Comparison of ENCODE assay signal across 27 mouse cellular contexts in genomic region chr4:59816477-59816876, GRCm38 (mm10). TPM values are rescaled to one million over a fixed set of nuclear protein-coding genes. Genes with fewer than 3 reads are reported as not detected.
A peak's percentile ranks its signal among the peaks of the same experiment; 100 is the strongest.
DNase-seq lines count a peak whose midpoint lies in the region; ATAC-seq lines count a peak whose summit lies in the region.
"Had no signal": no experiment of that assay in that cellular context is flagged by ENCODE, and none has a peak within 500 bp of the region (broad histone marks: within the 10 kb centered on the region; RNA-seq: fewer than 3 reads in every experiment).

No protein-coding gene starts in this region.

- H3K27me3 ChIP-seq in midbrain, embryonic 11.5 days (ENCODE audit: control insufficient read depth, insufficient read depth, low read length) = no peaks in the 10 kb centered on the region
- no peaks in the 10 kb centered on the region for H3K27me3 ChIP-seq in midbrain, embryonic 13.5 days
- no peaks in the 10 kb centered on the region for H3K27me3 ChIP-seq in hindbrain, embryonic 14.5 days (ENCODE audit: control insufficient read depth, insufficient read depth, low read length)
- no peaks in the 10 kb centered on the region for H3K27me3 ChIP-seq in heart, embryonic 11.5 days (ENCODE audit: control insufficient read depth, insufficient read depth, low read length)
- H3K27me3 ChIP-seq: embryonic facial prominence, embryonic 13.5 days; forebrain, embryonic 13.5 days; heart, embryonic 12.5 days; limb, embryonic 12.5 days; neural tube, embryonic 13.5 days; stomach, embryonic 15.5 days had no signal

- H3K27ac ChIP-seq in midbrain, embryonic 11.5 days (ENCODE audit: low read depth, low read length) = no peak overlapping the region
- no peak overlapping the region for H3K27ac ChIP-seq in midbrain, embryonic 13.5 days
- no peak overlapping the region for H3K27ac ChIP-seq in hindbrain, embryonic 14.5 days
- no peak overlapping the region for H3K27ac ChIP-seq in heart, embryonic 11.5 days (ENCODE audit: low read depth, low read length)
- H3K27ac ChIP-seq: embryonic facial prominence, embryonic 13.5 days; forebrain, embryonic 13.5 days; kidney, postnatal 0 days; limb, embryonic 12.5 days; neural tube, embryonic 13.5 days; stomach, embryonic 15.5 days had no signal

- DNase-seq in cerebellum, adult 8-10 months = peak; percentile 15
- DNase-seq in cerebellum, adult 18-20 months = no peak
- peak; percentile 78 for DNase-seq in midbrain, embryonic 11.5 days (ENCODE audit: low spot score, missing footprints)
- DNase-seq in lung, postnatal 25 days (ENCODE audit: low spot score) = peak; percentile 83
- no peak for DNase-seq in hindbrain, embryonic 14.5 days (ENCODE audit: low spot score)
- DNase-seq in frontal cortex, postnatal 14 days (ENCODE audit: low spot score in 2 of 2) = no peak
- DNase-seq: adrenal gland, postnatal 10 days; cerebellum, postnatal 14 days; gastrocnemius, adult 2 months; heart, postnatal 10 days; kidney, adult 18-20 months; liver, postnatal 0 days; thymus, adult 18-20 months; thymus, postnatal 4 days had no signal

- no peak for ATAC-seq in midbrain, embryonic 11.5 days (ENCODE audit: low FRiP score)
- ATAC-seq in midbrain, embryonic 13.5 days = no peak
- ATAC-seq in hindbrain, embryonic 14.5 days (ENCODE audit: low FRiP score) = no peak
- no peak for ATAC-seq in heart, embryonic 11.5 days (replicated peaks; ENCODE audit: insufficient number of reproducible peaks, low FRiP score, low TSS enrichment)
- ATAC-seq: activated CD4-positive, CD25-positive, alpha-beta regulatory T cell, adult 4 months; forebrain, embryonic 13.5 days; liver, postnatal 0 days; midbrain, embryonic 16.5 days had no signal

- WGBS in midbrain, embryonic 11.5 days = 75% methylated on average over 9 of the region's 9 CpGs
- 73% methylated on average over 9 of the region's 9 CpGs for WGBS in midbrain, embryonic 13.5 days
- WGBS in hindbrain, embryonic 14.5 days = 87% methylated on average over 9 of the region's 9 CpGs
- 41% methylated on average over 9 of the region's 9 CpGs for WGBS in heart, embryonic 11.5 days (ENCODE audit: insufficient replicate concordance)

- H3K9ac ChIP-seq in midbrain, embryonic 11.5 days (ENCODE audit: low read length) = no peak overlapping the region
- H3K9ac ChIP-seq in midbrain, embryonic 13.5 days (replicated peaks) = no peak overlapping the region
- no peak overlapping the region for H3K9ac ChIP-seq in hindbrain, embryonic 14.5 days
- no peak overlapping the region for H3K9ac ChIP-seq in heart, embryonic 11.5 days (ENCODE audit: low read depth, low read length)
- H3K9ac ChIP-seq: embryonic facial prominence, embryonic 13.5 days; forebrain, embryonic 13.5 days; heart, embryonic 12.5 days; limb, embryonic 12.5 days; liver, postnatal 0 days; neural tube, embryonic 13.5 days; stomach, embryonic 15.5 days had no signal

- no peaks in the 10 kb centered on the region for H3K36me3 ChIP-seq in midbrain, embryonic 11.5 days (ENCODE audit: control insufficient read depth, insufficient read depth, low read length)
- H3K36me3 ChIP-seq in midbrain, embryonic 13.5 days = no peaks in the 10 kb centered on the region
- H3K36me3 ChIP-seq in hindbrain, embryonic 14.5 days (replicated peaks; ENCODE audit: control insufficient read depth, insufficient read depth) = no peaks in the 10 kb centered on the region
- no peaks in the 10 kb centered on the region for H3K36me3 ChIP-seq in heart, embryonic 11.5 days (ENCODE audit: control insufficient read depth, insufficient read depth, low read length)
- H3K36me3 ChIP-seq: embryonic facial prominence, embryonic 13.5 days; heart, embryonic 12.5 days; limb, embryonic 12.5 days; neural tube, embryonic 13.5 days; stomach, embryonic 15.5 days had no signal

- no peak overlapping the region for H3K4me3 ChIP-seq in midbrain, embryonic 11.5 days (ENCODE audit: low read depth, low read length)
- H3K4me3 ChIP-seq in midbrain, embryonic 13.5 days (replicated peaks) = no peak overlapping the region
- H3K4me3 ChIP-seq in hindbrain, embryonic 14.5 days (replicated peaks; ENCODE audit: low read length) = no peak overlapping the region
- H3K4me3 ChIP-seq in heart, embryonic 11.5 days (ENCODE audit: low read depth, low read length) = no peak overlapping the region
- H3K4me3 ChIP-seq: embryonic facial prominence, embryonic 13.5 days; forebrain, embryonic 13.5 days; gastrocnemius, adult 2 months; heart, embryonic 12.5 days; limb, embryonic 12.5 days; myocyte; neural tube, embryonic 13.5 days; stomach, embryonic 15.5 days had no signal

- no peaks in the 10 kb centered on the region for H3K9me3 ChIP-seq in midbrain, embryonic 11.5 days (ENCODE audit: control insufficient read depth, low read length)
- no peaks in the 10 kb centered on the region for H3K9me3 ChIP-seq in midbrain, embryonic 13.5 days
- H3K9me3 ChIP-seq in hindbrain, embryonic 14.5 days (ENCODE audit: control insufficient read depth, low read length) = no peaks in the 10 kb centered on the region
- H3K9me3 ChIP-seq in heart, embryonic 11.5 days (replicated peaks; ENCODE audit: control insufficient read depth, low read length) = no peaks in the 10 kb centered on the region
- H3K9me3 ChIP-seq: embryonic facial prominence, embryonic 13.5 days; forebrain, embryonic 13.5 days; heart, embryonic 12.5 days; limb, embryonic 12.5 days; neural tube, embryonic 13.5 days; stomach, embryonic 15.5 days had no signal

- H3K4me2 ChIP-seq in midbrain, embryonic 11.5 days = no peak overlapping the region
- no peak overlapping the region for H3K4me2 ChIP-seq in midbrain, embryonic 13.5 days (replicated peaks)
- H3K4me2 ChIP-seq in hindbrain, embryonic 14.5 days (replicated peaks) = no peak overlapping the region
- no peak overlapping the region for H3K4me2 ChIP-seq in heart, embryonic 11.5 days
- H3K4me2 ChIP-seq: embryonic facial prominence, embryonic 13.5 days; forebrain, embryonic 13.5 days; heart, embryonic 12.5 days; limb, embryonic 12.5 days; liver, embryonic 11.5 days; neural tube, embryonic 13.5 days; stomach, embryonic 15.5 days had no signal

- H3K4me1 ChIP-seq in midbrain, embryonic 11.5 days (ENCODE audit: control insufficient read depth, insufficient read depth, low read length) = peaks cover 14% of the 10 kb centered on the region
- peaks cover 27% of the 10 kb centered on the region for H3K4me1 ChIP-seq in midbrain, embryonic 13.5 days (replicated peaks)
- H3K4me1 ChIP-seq in hindbrain, embryonic 14.5 days (replicated peaks; ENCODE audit: control insufficient read depth, insufficient read depth, low read length) = 0 out of 2 replicates have a peak, but pooled peaks cover 8% of the 10 kb centered on the region
- H3K4me1 ChIP-seq in heart, embryonic 11.5 days (ENCODE audit: control insufficient read depth, insufficient read depth, low read length) = peaks cover 54% of the 10 kb centered on the region

RNA-seq across cellular contexts. Expression of gene Snx30, which starts 10.8 kb away (rescaled TPM):
- polyA plus RNA-seq in midbrain, embryonic 11.5 days (2014; fragmentation: Nextera tagmentation; extraction: Ambion mirVana) = 11.8 and 12.3 TPM in 2 replicates
- 13.7 and 14.3 TPM in 2 replicates for polyA plus RNA-seq in midbrain, embryonic 13.5 days (2015; fragmentation: Nextera tagmentation; extraction: Ambion mirVana)
- polyA plus RNA-seq in hindbrain, embryonic 14.5 days (2014; fragmentation: Nextera tagmentation; extraction: Ambion mirVana) = 21.9 and 29.2 TPM in 2 replicates
- 4.9 and 5.7 TPM in 2 replicates for polyA plus RNA-seq in heart, embryonic 11.5 days (2014; fragmentation: Nextera tagmentation; extraction: Ambion mirVana)

RNA-seq across cellular contexts. Expression of gene Inip, which starts 15.1 kb away (rescaled TPM):
- polyA plus RNA-seq in midbrain, embryonic 11.5 days (2014; fragmentation: Nextera tagmentation; extraction: Ambion mirVana) = 110 and 121 TPM in 2 replicates
- 80.1 and 82.0 TPM in 2 replicates for polyA plus RNA-seq in midbrain, embryonic 13.5 days (2015; fragmentation: Nextera tagmentation; extraction: Ambion mirVana)
- 52.2 and 52.7 TPM in 2 replicates for polyA plus RNA-seq in hindbrain, embryonic 14.5 days (2014; fragmentation: Nextera tagmentation; extraction: Ambion mirVana)
- polyA plus RNA-seq in heart, embryonic 11.5 days (2014; fragmentation: Nextera tagmentation; extraction: Ambion mirVana) = 49.4 and 50.4 TPM in 2 replicates

Comparison
In these comparisons a context has a peak if more than half of its experiments do, and no peak if none do; other contexts are left out.
1. DNase-seq: peak in cerebellum, adult 8-10 months (single experiment), midbrain, embryonic 11.5 days (single experiment) and lung, postnatal 25 days (single experiment); none in cerebellum, adult 18-20 months (0 of 2), hindbrain, embryonic 14.5 days (single experiment) and frontal cortex, postnatal 14 days (0 of 2).